ENCODE assay signal across 20 mouse cellular contexts in the genomic region with DNA sequence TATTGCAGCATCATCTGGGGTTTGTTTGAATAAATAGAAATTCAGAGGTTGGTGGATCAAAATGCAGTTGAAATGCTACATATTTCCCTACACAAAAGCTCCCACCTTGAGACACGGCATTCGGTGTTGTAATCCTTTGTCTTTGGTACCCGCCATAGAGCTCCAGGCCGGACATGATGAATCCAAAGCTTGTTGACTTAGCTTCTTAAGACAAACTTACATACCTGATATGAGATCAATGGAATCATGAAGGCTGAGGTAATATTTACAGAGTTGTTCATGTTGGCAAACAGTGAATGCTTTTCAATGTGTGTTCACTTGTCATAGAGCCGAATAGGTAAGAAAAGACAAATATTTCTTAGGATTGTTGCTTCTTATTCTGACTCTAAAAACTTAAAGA. TPM values are rescaled to one million over a fixed set of nuclear protein-coding genes. Genes with fewer than 3 reads are reported as not detected.
DNase-seq lines count a peak whose midpoint lies in the region; ATAC-seq and TF ChIP-seq lines count a peak whose summit lies in the region.
"Had no signal": no experiment of that assay in that cellular context is flagged by ENCODE, and none has a peak within 500 bp of the region (broad histone marks: within the 10 kb centered on the region; RNA-seq: fewer than 3 reads in every experiment).

No protein-coding gene starts in this region.

- H3K4me1 ChIP-seq in stomach, embryonic 14.5 days (ENCODE audit: control insufficient read depth, insufficient read depth, low read length) = no peaks in the 10 kb centered on the region
- 0 out of 2 replicates have a peak, but pooled peaks cover 4% of the 10 kb centered on the region for H3K4me1 ChIP-seq in stomach, embryonic 15.5 days
- H3K4me1 ChIP-seq in stomach, postnatal 0 days (replicated peaks; ENCODE audit: control insufficient read depth, insufficient read depth) = no peaks in the 10 kb centered on the region
- H3K4me1 ChIP-seq: embryonic facial prominence, embryonic 12.5 days; forebrain, embryonic 13.5 days; forebrain, embryonic 15.5 days had no signal

- no peak overlapping the region for H3K4me2 ChIP-seq in stomach, embryonic 14.5 days (replicated peaks; ENCODE audit: low read depth, low read length)
- no peak overlapping the region for H3K4me2 ChIP-seq in stomach, embryonic 15.5 days
- no peak overlapping the region for H3K4me2 ChIP-seq in stomach, postnatal 0 days (replicated peaks; ENCODE audit: low read depth)
- H3K4me2 ChIP-seq: embryonic facial prominence, embryonic 12.5 days; forebrain, embryonic 13.5 days; forebrain, embryonic 15.5 days had no signal

- no peak for TF ChIP-seq EP300 in stomach, postnatal 0 days (optimal IDR thresholded peaks at IDR 0.05)

- no peak for TF ChIP-seq CTCF in stomach, postnatal 0 days (IDR thresholded peaks at IDR 0.05; ENCODE audit: low read depth)

- no peak overlapping the region for H3K27ac ChIP-seq in stomach, embryonic 14.5 days (ENCODE audit: low read length)
- no peak overlapping the region for H3K27ac ChIP-seq in stomach, embryonic 15.5 days
- no peak overlapping the region for H3K27ac ChIP-seq in stomach, postnatal 0 days (replicated peaks)
- H3K27ac ChIP-seq: embryonic facial prominence, embryonic 10.5 days; embryonic facial prominence, embryonic 12.5 days; forebrain, embryonic 13.5 days; forebrain, embryonic 15.5 days had no signal

- no peak overlapping the region for H3K4me3 ChIP-seq in stomach, embryonic 14.5 days (ENCODE audit: low read depth, low read length)
- H3K4me3 ChIP-seq in stomach, embryonic 15.5 days (replicated peaks) = no peak overlapping the region
- H3K4me3 ChIP-seq in stomach, postnatal 0 days (ENCODE audit: low read depth, low read length) = no peak overlapping the region
- H3K4me3 ChIP-seq: embryonic facial prominence, embryonic 10.5 days; embryonic facial prominence, embryonic 12.5 days; forebrain, embryonic 13.5 days; forebrain, embryonic 15.5 days had no signal

- H3K36me3 ChIP-seq in stomach, embryonic 14.5 days (ENCODE audit: control insufficient read depth, insufficient read depth, low read length) = no peaks in the 10 kb centered on the region
- H3K36me3 ChIP-seq in stomach, embryonic 15.5 days = no peaks in the 10 kb centered on the region
- H3K36me3 ChIP-seq in stomach, postnatal 0 days (ENCODE audit: control insufficient read depth, insufficient read depth, low read length) = no peaks in the 10 kb centered on the region
- H3K36me3 ChIP-seq: embryonic facial prominence, embryonic 10.5 days; embryonic facial prominence, embryonic 12.5 days; forebrain, embryonic 15.5 days had no signal

- 70% methylated on average over 5 of the region's 5 CpGs for WGBS in stomach, embryonic 14.5 days
- 63% methylated on average over 5 of the region's 5 CpGs for WGBS in stomach, embryonic 15.5 days
- 54% methylated on average over 5 of the region's 5 CpGs for WGBS in stomach, postnatal 0 days

- no peak overlapping the region for H3K9ac ChIP-seq in stomach, embryonic 14.5 days (replicated peaks; ENCODE audit: low read depth, low read length)
- H3K9ac ChIP-seq in stomach, embryonic 15.5 days = no peak overlapping the region
- H3K9ac ChIP-seq in stomach, postnatal 0 days (ENCODE audit: low read length) = no peak overlapping the region
- H3K9ac ChIP-seq: embryonic facial prominence, embryonic 12.5 days; forebrain, embryonic 13.5 days; forebrain, embryonic 15.5 days; forebrain, postnatal 0 days had no signal

- peak; percentile 23 for DNase-seq in stomach, postnatal 0 days (ENCODE audit: low spot score)
- DNase-seq in kidney, adult 11 months = no peak
- no peak for DNase-seq in layer of hippocampus, postnatal 14 days (ENCODE audit: low spot score in 2 of 2)
- DNase-seq: adrenal gland, adult 2 months; adrenal gland, postnatal 10 days; adrenal gland, postnatal 25 days; cerebellum, adult 11 months; cerebellum, adult 18-20 months; cerebellum, adult 8-10 months; cerebellum, adult 9-11 months; cerebellum, postnatal 14 days; forebrain, postnatal 0 days had no signal

- no peaks in the 10 kb centered on the region for H3K27me3 ChIP-seq in stomach, embryonic 14.5 days (ENCODE audit: control insufficient read depth, insufficient read depth, low read length)
- no peaks in the 10 kb centered on the region for H3K27me3 ChIP-seq in stomach, embryonic 15.5 days (replicated peaks)
- H3K27me3 ChIP-seq in stomach, postnatal 0 days (ENCODE audit: control insufficient read depth, insufficient read depth, low read length) = no peaks in the 10 kb centered on the region
- H3K27me3 ChIP-seq: embryonic facial prominence, embryonic 12.5 days; forebrain, embryonic 13.5 days; forebrain, embryonic 15.5 days had no signal

- peak; percentile 72; the same call in 1 of the 2 replicates for ATAC-seq in stomach, embryonic 14.5 days (ENCODE audit: insufficient number of reproducible peaks, insufficient read depth, low FRiP score, low read depth)
- ATAC-seq in stomach, embryonic 15.5 days (ENCODE audit: insufficient read depth, low FRiP score, low read depth) = peak; percentile 71
- peak; percentile 76; the same call in 1 of the 2 replicates for ATAC-seq in stomach, postnatal 0 days (ENCODE audit: low FRiP score, low TSS enrichment)
- ATAC-seq: forebrain, embryonic 13.5 days; forebrain, embryonic 15.5 days; forebrain, postnatal 0 days had no signal

- H3K9me3 ChIP-seq in stomach, embryonic 14.5 days (ENCODE audit: control insufficient read depth, low read depth, low read length) = no peaks in the 10 kb centered on the region
- H3K9me3 ChIP-seq in stomach, embryonic 15.5 days = no peaks in the 10 kb centered on the region
- H3K9me3 ChIP-seq in stomach, postnatal 0 days (ENCODE audit: control insufficient read depth, low read length) = no peaks in the 10 kb centered on the region
- H3K9me3 ChIP-seq: embryonic facial prominence, embryonic 10.5 days; embryonic facial prominence, embryonic 12.5 days; forebrain, embryonic 13.5 days; forebrain, embryonic 15.5 days had no signal

RNA-seq across cellular contexts. Expression of a gene that starts 51.2 kb away (rescaled TPM):
- 3.0 and 4.0 TPM in 2 replicates for polyA plus RNA-seq in stomach, embryonic 14.5 days (2014; fragmentation: Nextera tagmentation; extraction: Ambion mirVana)
- 1.6 and 4.3 TPM in 2 replicates for polyA plus RNA-seq in stomach, embryonic 15.5 days (2015; fragmentation: Nextera tagmentation; extraction: Ambion mirVana)
- polyA plus RNA-seq in stomach, postnatal 0 days (2015; fragmentation: Nextera tagmentation; extraction: Ambion mirVana) = 4.1 and 5.7 TPM in 2 replicates
- 1 to 10 TPM; 2.5 to 2.8 TPM for total RNA-seq in layer of hippocampus, postnatal 14 days (2021)
- total RNA-seq: adrenal gland, postnatal 25 days; ES-E14; MEL had no signal
